Mouse (Mus musculus): ENCODE measurements at regions not wholly inside any gene's neighbourhood (a gene's known extent, or its start where the extent isn't known, plus 50 kb on each side); places are given as distances from the start of the nearest gene placed in this dataset.

GRCm38 (mm10) chr4:153567329-153567973 lies 84.8 kb upstream of the Ajap1 start:
- 21% methylated on average over 2 of the region's 2 CpGs for WGBS
- ATAC-seq (ENCODE audit: low FRiP score), result no peak

GRCm38 (mm10) chr4:153573180-153573769 lies 90.7 kb upstream of the Ajap1 start:
- no peaks in the 10 kb centered on the region for H3K36me3 ChIP-seq
- no peak overlapping the region for H3K27ac ChIP-seq
- no peak overlapping the region for H3K4me2 ChIP-seq
- no peak overlapping the region for H3K9ac ChIP-seq
- ATAC-seq (ENCODE audit: low FRiP score), result no peak
- 61% methylated on average over 9 of the region's 9 CpGs for WGBS
- H3K9me3 ChIP-seq, result no peaks in the 10 kb centered on the region
- H3K27me3 ChIP-seq, result peaks cover 3% of the 10 kb centered on the region; the same call in 1 of the 2 replicates
- no peak overlapping the region for H3K4me3 ChIP-seq
- peaks cover 9% of the 10 kb centered on the region; the same call in 1 of the 2 replicates for H3K4me1 ChIP-seq (replicated peaks)

More at GRCm38 (mm10) chr4:153567329-153567973, 84.8 kb upstream of the Ajap1 start:
- Histone ChIP-seq H3K27ac (peak overlapping the region; percentile 5; the same call in 1 of the 2 replicates), H3K36me3 (no peaks in the 10 kb centered on the region), H3K4me1 (replicated peaks) (no peaks in the 10 kb centered on the region), H3K9ac (no peak overlapping the region), H3K4me2 (no peak overlapping the region), H3K9me3 (no peaks in the 10 kb centered on the region), H3K4me3 (no peak overlapping the region), H3K27me3 (no peaks in the 10 kb centered on the region)

GRCm38 (mm10) chr4:153593291-153593690 lies 110.7 kb upstream of the Ajap1 start:
- Histone ChIP-seq H3K27me3 (no peaks in the 10 kb centered on the region), H3K9me3 (no peaks in the 10 kb centered on the region; the same call in 1 of the 2 replicates), H3K36me3 (no peaks in the 10 kb centered on the region), H3K4me1 (replicated peaks) (0 out of 2 replicates have a peak, but pooled peaks cover 8% of the 10 kb centered on the region), H3K27ac (no peak overlapping the region), H3K9ac (no peak overlapping the region), H3K4me3 (no peak overlapping the region), H3K4me2 (no peak overlapping the region)
- ATAC-seq (ENCODE audit: low FRiP score), result no peak
- 59% methylated on average over 11 of the region's 11 CpGs for WGBS

- Histone ChIP-seq H3K4me3 (no peak overlapping the region), H3K4me2 (no peak overlapping the region), H3K4me1 (replicated peaks) (peaks cover 32% of the 10 kb centered on the region), H3K9me3 (no peaks in the 10 kb centered on the region; the same call in 1 of the 2 replicates), H3K9ac (peak overlapping the region; percentile 40; the same call in 1 of the 2 replicates), H3K36me3 (no peaks in the 10 kb centered on the region), H3K27me3 (no peaks in the 10 kb centered on the region), H3K27ac (no peak overlapping the region)
- 44% methylated on average over 11 of the region's 11 CpGs for WGBS
- no peak for ATAC-seq (ENCODE audit: low FRiP score)
Observed at GRCm38 (mm10) chr4:153599794-153600370, 117.3 kb upstream of the Ajap1 start.

- ATAC-seq (ENCODE audit: low FRiP score), result no peak
- Histone ChIP-seq H3K4me3 (no peak overlapping the region), H3K27ac (no peak overlapping the region), H3K4me2 (no peak overlapping the region), H3K27me3 (no peaks in the 10 kb centered on the region), H3K9ac (no peak overlapping the region), H3K4me1 (replicated peaks) (peaks cover 32% of the 10 kb centered on the region), H3K9me3 (no peaks in the 10 kb centered on the region), H3K36me3 (no peaks in the 10 kb centered on the region)
- 92% methylated on average over 4 of the region's 4 CpGs for WGBS
Observed at GRCm38 (mm10) chr4:153602496-153602895, 119.9 kb upstream of the Ajap1 start.

GRCm38 (mm10) chr4:153603056-153603840 lies 120.6 kb upstream of the Ajap1 start:
- no peak for ATAC-seq (ENCODE audit: low FRiP score)
- 67% methylated on average over 11 of the region's 11 CpGs for WGBS
- Histone ChIP-seq H3K4me3 (no peak overlapping the region), H3K9ac (no peak overlapping the region), H3K4me2 (no peak overlapping the region), H3K27ac (no peak overlapping the region; the same call in 1 of the 2 replicates), H3K4me1 (replicated peaks) (peaks cover 32% of the 10 kb centered on the region), H3K36me3 (no peaks in the 10 kb centered on the region), H3K27me3 (no peaks in the 10 kb centered on the region), H3K9me3 (no peaks in the 10 kb centered on the region)

GRCm38 (mm10) chr4:153603936-153604335 lies 121.3 kb upstream of the Ajap1 start:
- Histone ChIP-seq H3K4me3 (no peak overlapping the region), H3K4me2 (no peak overlapping the region), H3K9me3 (no peaks in the 10 kb centered on the region), H3K4me1 (replicated peaks) (peaks cover 32% of the 10 kb centered on the region), H3K36me3 (no peaks in the 10 kb centered on the region), H3K27ac (no peak overlapping the region), H3K9ac (no peak overlapping the region), H3K27me3 (no peaks in the 10 kb centered on the region)
- WGBS, result 83% methylated on average over 7 of the region's 7 CpGs
- no peak for ATAC-seq (ENCODE audit: low FRiP score)

- H3K4me1 ChIP-seq (replicated peaks), result peaks cover 24% of the 10 kb centered on the region
- no peak overlapping the region for H3K4me2 ChIP-seq
- WGBS, result 91% methylated on average over 16 of the region's 16 CpGs
- no peaks in the 10 kb centered on the region for H3K36me3 ChIP-seq
- no peaks in the 10 kb centered on the region for H3K9me3 ChIP-seq
- ATAC-seq (ENCODE audit: low FRiP score), result no peak
- no peak overlapping the region for H3K9ac ChIP-seq
- no peak overlapping the region for H3K4me3 ChIP-seq
- H3K27ac ChIP-seq, result no peak overlapping the region
- no peaks in the 10 kb centered on the region for H3K27me3 ChIP-seq
Observed at GRCm38 (mm10) chr4:153604695-153605485, 122.3 kb upstream of the Ajap1 start.

GRCm38 (mm10) chr4:153616058-153616457 lies 133.4 kb upstream of the Ajap1 start:
- Histone ChIP-seq H3K27me3 (no peaks in the 10 kb centered on the region), H3K27ac (no peak overlapping the region), H3K9me3 (no peaks in the 10 kb centered on the region), H3K4me3 (no peak overlapping the region), H3K9ac (no peak overlapping the region), H3K4me2 (no peak overlapping the region), H3K4me1 (replicated peaks) (no peaks in the 10 kb centered on the region), H3K36me3 (no peaks in the 10 kb centered on the region)
- no peak for ATAC-seq (ENCODE audit: low FRiP score)
- WGBS, result 86% methylated on average over 8 of the region's 8 CpGs

GRCm38 (mm10) chr4:153616938-153617337 lies 134.3 kb upstream of the Ajap1 start:
- H3K9me3 ChIP-seq, result no peaks in the 10 kb centered on the region
- H3K27ac ChIP-seq, result no peak overlapping the region
- H3K4me1 ChIP-seq (replicated peaks), result no peaks in the 10 kb centered on the region
- ATAC-seq (ENCODE audit: low FRiP score), result no peak
- H3K9ac ChIP-seq, result no peak overlapping the region
- H3K4me3 ChIP-seq, result no peak overlapping the region
- 86% methylated on average over 6 of the region's 6 CpGs for WGBS
- H3K36me3 ChIP-seq, result no peaks in the 10 kb centered on the region
- no peaks in the 10 kb centered on the region for H3K27me3 ChIP-seq
- no peak overlapping the region for H3K4me2 ChIP-seq

GRCm38 (mm10) chr4:153620871-153621270 lies 138.3 kb upstream of the Ajap1 start:
- 72% methylated on average over 5 of the region's 5 CpGs for WGBS
- H3K27me3 ChIP-seq, result no peaks in the 10 kb centered on the region

More at GRCm38 (mm10) chr4:153620871-153621270, 138.3 kb upstream of the Ajap1 start:
- Histone ChIP-seq H3K4me3 (no peak overlapping the region), H3K36me3 (no peaks in the 10 kb centered on the region), H3K9ac (no peak overlapping the region), H3K4me2 (no peak overlapping the region), H3K27ac (no peak overlapping the region), H3K4me1 (replicated peaks) (no peaks in the 10 kb centered on the region), H3K9me3 (no peaks in the 10 kb centered on the region)
- no peak for ATAC-seq (ENCODE audit: low FRiP score)
